In genomic region chr2:13727901-13728300, GRCm38 (mm10) we compare ENCODE assay signal across 27 mouse cellular contexts.
A peak's percentile ranks its signal among the peaks of the same experiment; 100 is the strongest.
DNase-seq lines count a peak whose midpoint lies in the region; ATAC-seq and TF ChIP-seq lines count a peak whose summit lies in the region.
"Had no signal": no experiment of that assay in that cellular context is flagged by ENCODE, and none has a peak within 500 bp of the region (broad histone marks: within the 10 kb centered on the region; RNA-seq: fewer than 3 reads in every experiment).

No protein-coding gene starts in this region.

- H3K4me3 ChIP-seq in kidney, embryonic 15.5 days (replicated peaks): no peak overlapping the region
- H3K4me3 ChIP-seq in midbrain, embryonic 15.5 days: no peak overlapping the region
- H3K4me3 ChIP-seq: embryonic facial prominence, embryonic 12.5 days; heart, embryonic 10.5 days; heart, embryonic 15.5 days; hindbrain, embryonic 12.5 days; intestine, embryonic 15.5 days; liver, embryonic 15.5 days; lung, embryonic 15.5 days; neural tube, embryonic 13.5 days had no signal

- H3K4me2 ChIP-seq in kidney, embryonic 15.5 days: no peak overlapping the region
- no peak overlapping the region for H3K4me2 ChIP-seq in midbrain, embryonic 15.5 days
- H3K4me2 ChIP-seq: embryonic facial prominence, embryonic 12.5 days; heart, embryonic 15.5 days; hindbrain, embryonic 12.5 days; intestine, embryonic 15.5 days; liver, embryonic 15.5 days; lung, embryonic 15.5 days; midbrain, embryonic 11.5 days; neural tube, embryonic 13.5 days had no signal

- no peak overlapping the region for H3K9ac ChIP-seq in kidney, embryonic 15.5 days
- no peak overlapping the region for H3K9ac ChIP-seq in midbrain, embryonic 15.5 days
- H3K9ac ChIP-seq: embryonic facial prominence, embryonic 12.5 days; heart, embryonic 15.5 days; hindbrain, embryonic 12.5 days; intestine, embryonic 15.5 days; liver, embryonic 15.5 days; lung, embryonic 15.5 days; neural tube, embryonic 13.5 days had no signal

- in situ Hi-C loops in Patski (cut with MboI; ENCODE audit: low pct_unique_long_range_greater_than_20kb): no loop called here

- no peaks in the 10 kb centered on the region for H3K9me3 ChIP-seq in kidney, embryonic 15.5 days (replicated peaks)
- H3K9me3 ChIP-seq in midbrain, embryonic 15.5 days: no peaks in the 10 kb centered on the region; the same call in 1 of the 2 replicates
- H3K9me3 ChIP-seq: embryonic facial prominence, embryonic 12.5 days; heart, embryonic 10.5 days; heart, embryonic 15.5 days; hindbrain, embryonic 12.5 days; intestine, embryonic 15.5 days; liver, embryonic 15.5 days; lung, embryonic 15.5 days; neural tube, embryonic 13.5 days had no signal

- no peaks in the 10 kb centered on the region for H3K4me1 ChIP-seq in kidney, embryonic 15.5 days
- no peaks in the 10 kb centered on the region for H3K4me1 ChIP-seq in midbrain, embryonic 15.5 days
- H3K4me1 ChIP-seq: heart, embryonic 10.5 days; heart, embryonic 15.5 days; hindbrain, embryonic 12.5 days; intestine, embryonic 15.5 days; liver, embryonic 15.5 days; lung, embryonic 15.5 days; neural tube, embryonic 13.5 days had no signal

- no peaks in the 10 kb centered on the region for H3K36me3 ChIP-seq in kidney, embryonic 15.5 days
- no peaks in the 10 kb centered on the region for H3K36me3 ChIP-seq in midbrain, embryonic 15.5 days (replicated peaks)
- H3K36me3 ChIP-seq: embryonic facial prominence, embryonic 12.5 days; heart, embryonic 10.5 days; heart, embryonic 15.5 days; hindbrain, embryonic 12.5 days; intestine, embryonic 15.5 days; liver, embryonic 15.5 days; lung, embryonic 15.5 days; neural tube, embryonic 13.5 days had no signal

- TF ChIP-seq CTCF in Patski (IDR thresholded peaks at IDR 0.05): no peak

- H3K27ac ChIP-seq in kidney, embryonic 15.5 days: no peak overlapping the region
- H3K27ac ChIP-seq in midbrain, embryonic 15.5 days: no peak overlapping the region
- H3K27ac ChIP-seq: embryonic facial prominence, embryonic 12.5 days; heart, embryonic 10.5 days; heart, embryonic 15.5 days; hindbrain, embryonic 12.5 days; hindbrain, postnatal 0 days; intestine, embryonic 15.5 days; liver, embryonic 15.5 days; lung, embryonic 15.5 days; neural tube, embryonic 13.5 days had no signal

- CTCF ChIA-PET in Patski (lab: Charles Lee): interaction anchor here (1.0 to 3.2 kb wide), 4 partner anchors 16 to 128 kb away, joined by 3 to 8 read pairs (median 4); no protein-coding TSS in a partner anchor

- ATAC-seq in kidney, embryonic 15.5 days (replicated peaks; ENCODE audit: low FRiP score): no peak
- peak; percentile 20 for ATAC-seq in Patski
- ATAC-seq in midbrain, embryonic 15.5 days (replicated peaks): no peak
- ATAC-seq: activated CD4-positive, CD25-positive, alpha-beta regulatory T cell, adult 4 months; forebrain, embryonic 16.5 days; hindbrain, postnatal 0 days; intestine, embryonic 15.5 days had no signal

- peak; percentile 8 for DNase-seq in adrenal gland, postnatal 10 days
- DNase-seq in adrenal gland, postnatal 36 days: no peak
- peak; percentile 49 for DNase-seq in kidney, adult 9 months
- DNase-seq in Patski (ENCODE audit: low read depth, low spot score): no peak
- DNase-seq in kidney, postnatal 36 days: peak; percentile 17 to 43
- DNase-seq in heart, postnatal 36 days: no peak
- DNase-seq: adrenal gland, adult 2 months; cerebellum, adult 8-10 months; cerebellum, postnatal 36 days; heart, adult 11 months; right cerebral cortex, postnatal 4 days; thymus, adult 2 months; thymus, postnatal 36 days had no signal

- no peaks in the 10 kb centered on the region for H3K27me3 ChIP-seq in kidney, embryonic 15.5 days
- H3K27me3 ChIP-seq in Patski: no peaks in the 10 kb centered on the region
- H3K27me3 ChIP-seq in midbrain, embryonic 15.5 days (replicated peaks): no peaks in the 10 kb centered on the region
- H3K27me3 ChIP-seq: embryonic facial prominence, embryonic 12.5 days; heart, embryonic 15.5 days; hindbrain, embryonic 12.5 days; intestine, embryonic 15.5 days; liver, embryonic 15.5 days; lung, embryonic 15.5 days; neural tube, embryonic 13.5 days had no signal

- POLR2A ChIA-PET in Patski (lab: Charles Lee): interaction anchor here (0.7 kb wide), 1 partner anchor 156 kb away, joined by 4 read pairs; no protein-coding TSS in a partner anchor

- WGBS in kidney, embryonic 15.5 days: 44% methylated on average over 2 of the region's 2 CpGs
- WGBS in midbrain, embryonic 15.5 days: 86% methylated on average over 2 of the region's 2 CpGs

- intact Hi-C loops in heart, postnatal 36 days (cut with DNase I): loop anchor here (5.0 kb wide), 1 partner anchor 64 kb away; the partner anchor contains the start of gene St8sia6

Comparison
In these comparisons a context has a peak if more than half of its experiments do, and no peak if none do; other contexts are left out.
1. DNase-seq: peak in adrenal gland, postnatal 10 days (single experiment), kidney, adult 9 months (single experiment) and kidney, postnatal 36 days (2 of 2); none in adrenal gland, postnatal 36 days (0 of 2), Patski (single experiment) and heart, postnatal 36 days (0 of 2).